Mouse (Mus musculus) G1E (cell line): ENCODE measurements around the gene Smc5.

Source experiments
- CTCF ChIP-seq: IDR thresholded peaks from 2 replicates; pipeline ENCODE4 v1.5.1; 2012; ENCODE audit warnings: low read depth, low read length, inconsistent platforms, mixed read lengths
- GATA1 ChIP-seq: IDR thresholded peaks from 2 replicates; pipeline ENCODE4 v1.6.1; 2012; ENCODE audit warnings: borderline replicate concordance, low read length, inconsistent platforms, mixed read lengths
- GATA2 ChIP-seq: IDR thresholded peaks from 2 replicates; pipeline ENCODE4 v1.6.1; 2012; ENCODE audit warnings: low read depth, low read length, inconsistent platforms, borderline replicate concordance
- TAL1 ChIP-seq: conservative IDR thresholded peaks from 2 replicates; pipeline ENCODE4 v1.6.1; 2012; ENCODE audit warnings: low read depth, low read length, inconsistent platforms, mixed read lengths

DNA sequence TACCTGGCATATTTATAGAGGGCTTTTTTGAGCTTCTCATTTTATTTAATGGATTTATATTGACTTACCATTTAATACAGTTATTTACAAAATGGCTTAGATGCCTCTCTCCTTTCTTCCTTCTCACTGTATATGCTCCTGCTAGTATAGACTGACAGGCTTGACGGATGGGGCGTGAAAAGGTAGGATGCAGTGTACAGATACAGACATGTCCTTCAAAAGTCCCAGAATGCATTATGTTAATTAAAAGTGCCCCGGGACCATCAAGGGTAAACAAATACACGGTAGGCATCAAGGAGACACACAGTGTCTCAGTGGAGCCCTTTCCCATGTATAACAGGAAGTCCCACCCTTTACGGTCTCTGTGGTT is 44.3 kb upstream of the Smc5 start:
- no peak for TF ChIP-seq CTCF
- TF ChIP-seq GATA2: no peak
- no peak for TF ChIP-seq TAL1
- TF ChIP-seq GATA1: no peak
